13 mouse cellular contexts compared by ENCODE assay signal in genomic region chr13:64237000-64237680, GRCm38 (mm10). TPM values are rescaled to one million over a fixed set of nuclear protein-coding genes. Genes with fewer than 3 reads are reported as not detected.
DNase-seq lines count a peak whose midpoint lies in the region; ATAC-seq and TF ChIP-seq lines count a peak whose summit lies in the region.
"Had no signal": no experiment of that assay in that cellular context is flagged by ENCODE, and none has a peak within 500 bp of the region (broad histone marks: within the 10 kb centered on the region; RNA-seq: fewer than 3 reads in every experiment).

No protein-coding gene starts in this region.

- peak overlapping the region; percentile 77 for H3K27ac ChIP-seq in heart, embryonic 10.5 days
- H3K27ac ChIP-seq in heart, embryonic 15.5 days = peak overlapping the region; percentile 43
- H3K27ac ChIP-seq in liver, embryonic 11.5 days (ENCODE audit: low read depth, low read length) = peak overlapping the region; percentile 35; the same call in 1 of the 2 replicates
- H3K27ac ChIP-seq in hindbrain, embryonic 12.5 days = no peak overlapping the region
- H3K27ac ChIP-seq: forebrain, embryonic 15.5 days had no signal

- DNase-seq in heart, embryonic 10.5 days (ENCODE audit: low spot score) = no peak
- no peak for DNase-seq in heart, adult 8-10 months (ENCODE audit: low spot score)
- DNase-seq in brain, embryonic 14.5 days (ENCODE audit: low read depth) = peak; percentile 19
- DNase-seq in liver, embryonic 11.5 days (ENCODE audit: low spot score) = no peak
- DNase-seq in retina, postnatal 1 day = no peak
- DNase-seq in thymus, postnatal 36 days = no peak
- DNase-seq: left cerebral cortex, postnatal 4 days; thymus, postnatal 25 days had no signal

- no peak overlapping the region for H3K9ac ChIP-seq in heart, embryonic 15.5 days
- H3K9ac ChIP-seq in liver, embryonic 11.5 days (ENCODE audit: low read depth, low read length) = no peak overlapping the region
- H3K9ac ChIP-seq in hindbrain, embryonic 12.5 days = no peak overlapping the region
- H3K9ac ChIP-seq: forebrain, embryonic 15.5 days had no signal

- no peaks in the 10 kb centered on the region for H3K27me3 ChIP-seq in heart, embryonic 10.5 days (ENCODE audit: insufficient read depth, poor library complexity, severe bottlenecking)
- H3K27me3 ChIP-seq in heart, embryonic 15.5 days = no peaks in the 10 kb centered on the region
- H3K27me3 ChIP-seq in liver, embryonic 11.5 days (replicated peaks; ENCODE audit: control insufficient read depth, insufficient read depth, low read length) = no peaks in the 10 kb centered on the region
- no peaks in the 10 kb centered on the region for H3K27me3 ChIP-seq in hindbrain, embryonic 12.5 days
- H3K27me3 ChIP-seq: CH12.LX; forebrain, embryonic 15.5 days had no signal

- no peak for TF ChIP-seq POLR2A in brain, embryonic 14.5 days (IDR thresholded peaks at IDR 0.05; ENCODE audit: borderline replicate concordance, extremely low read depth, insufficient read depth, insufficient read length, poor library complexity, severe bottlenecking)

- H3K4me1 ChIP-seq in heart, embryonic 10.5 days = peaks cover 60% of the 10 kb centered on the region
- H3K4me1 ChIP-seq in heart, embryonic 15.5 days (replicated peaks) = peaks cover 33% of the 10 kb centered on the region
- H3K4me1 ChIP-seq in liver, embryonic 11.5 days (replicated peaks; ENCODE audit: control insufficient read depth, insufficient read depth, low read length) = peaks cover 24% of the 10 kb centered on the region
- H3K4me1 ChIP-seq in hindbrain, embryonic 12.5 days = no peaks in the 10 kb centered on the region
- H3K4me1 ChIP-seq: forebrain, embryonic 15.5 days had no signal

- no peak overlapping the region for H3K4me2 ChIP-seq in heart, embryonic 15.5 days
- no peak overlapping the region for H3K4me2 ChIP-seq in liver, embryonic 11.5 days
- no peak overlapping the region for H3K4me2 ChIP-seq in hindbrain, embryonic 12.5 days (replicated peaks)
- H3K4me2 ChIP-seq: forebrain, embryonic 15.5 days had no signal

- ATAC-seq in heart, embryonic 15.5 days (replicated peaks; ENCODE audit: insufficient number of reproducible peaks, insufficient read depth, low FRiP score, low read depth) = no peak
- peak; percentile 75 for ATAC-seq in liver, embryonic 11.5 days (replicated peaks; ENCODE audit: low FRiP score)
- no peak for ATAC-seq in hindbrain, embryonic 12.5 days (ENCODE audit: low FRiP score)
- ATAC-seq: activated CD4-positive, CD25-positive, alpha-beta regulatory T cell, adult 4 months; forebrain, embryonic 15.5 days had no signal

- no peaks in the 10 kb centered on the region for H3K9me3 ChIP-seq in heart, embryonic 10.5 days
- no peaks in the 10 kb centered on the region for H3K9me3 ChIP-seq in heart, embryonic 15.5 days (replicated peaks)
- H3K9me3 ChIP-seq in liver, embryonic 11.5 days (ENCODE audit: control insufficient read depth, low read length) = no peaks in the 10 kb centered on the region
- H3K9me3 ChIP-seq in hindbrain, embryonic 12.5 days (replicated peaks) = no peaks in the 10 kb centered on the region
- H3K9me3 ChIP-seq: forebrain, embryonic 15.5 days had no signal

- TF ChIP-seq CTCF in brain, embryonic 14.5 days (IDR thresholded peaks at IDR 0.05; ENCODE audit: borderline replicate concordance, extremely low read depth, insufficient read depth, insufficient read length) = no peak

- H3K36me3 ChIP-seq in heart, embryonic 10.5 days = 0 out of 2 replicates have a peak, but pooled peaks cover 3% of the 10 kb centered on the region
- H3K36me3 ChIP-seq in heart, embryonic 15.5 days = no peaks in the 10 kb centered on the region
- peaks cover 3% of the 10 kb centered on the region; the same call in 1 of the 2 replicates for H3K36me3 ChIP-seq in liver, embryonic 11.5 days (ENCODE audit: control insufficient read depth, insufficient read depth, low read length)
- H3K36me3 ChIP-seq in hindbrain, embryonic 12.5 days = no peaks in the 10 kb centered on the region
- H3K36me3 ChIP-seq: forebrain, embryonic 15.5 days had no signal

- H3K4me3 ChIP-seq in heart, embryonic 10.5 days = no peak overlapping the region
- H3K4me3 ChIP-seq in heart, embryonic 15.5 days = no peak overlapping the region
- H3K4me3 ChIP-seq in liver, embryonic 11.5 days (ENCODE audit: low read depth, low read length) = no peak overlapping the region
- H3K4me3 ChIP-seq in hindbrain, embryonic 12.5 days = no peak overlapping the region
- H3K4me3 ChIP-seq: forebrain, embryonic 15.5 days had no signal

- WGBS in heart, embryonic 10.5 days = 27% methylated on average over 4 of the region's 4 CpGs
- 37% methylated on average over 4 of the region's 4 CpGs for WGBS in heart, embryonic 15.5 days
- 37% methylated on average over 4 of the region's 4 CpGs for WGBS in liver, embryonic 11.5 days
- WGBS in hindbrain, embryonic 12.5 days = 76% methylated on average over 4 of the region's 4 CpGs

RNA-seq across cellular contexts. Expression of gene Cdc14b, which starts 38.0 kb away (rescaled TPM):
- 23.7 and 26.8 TPM in 2 replicates for polyA plus RNA-seq in heart, embryonic 10.5 days (2016; fragmentation: Nextera tagmentation; extraction: Ambion mirVana)
- 10 to 100 TPM in 2 of 4 experiments, 1 to 10 TPM in 2; 7.7 to 11.5 (median 9.7) TPM for total RNA-seq in heart, adult 8-10 months (2022)
- polyA plus RNA-seq in brain, embryonic 14.5 days (2012; rRNA removed) = 6.1 and 6.7 TPM in 2 replicates
- 12.1 and 12.7 TPM in 2 replicates for polyA plus RNA-seq in heart, embryonic 15.5 days (2015; fragmentation: Nextera tagmentation; extraction: Ambion mirVana)
- 16.6 and 17.5 TPM in 2 replicates for polyA plus RNA-seq in liver, embryonic 11.5 days (2014; fragmentation: Nextera tagmentation; extraction: Ambion mirVana)
- 10.2 and 12.5 TPM in 2 replicates for polyA plus RNA-seq in hindbrain, embryonic 12.5 days (2016; fragmentation: Nextera tagmentation; extraction: Ambion mirVana)
